21 mouse cellular contexts compared by ENCODE assay signal in genomic region chr16:12076700-12077099, GRCm38 (mm10).
DNase-seq lines count a peak whose midpoint lies in the region; ATAC-seq and TF ChIP-seq lines count a peak whose summit lies in the region.
"Had no signal": no experiment of that assay in that cellular context is flagged by ENCODE, and none has a peak within 500 bp of the region (broad histone marks: within the 10 kb centered on the region; RNA-seq: fewer than 3 reads in every experiment).

No protein-coding gene starts in this region.

- 49% methylated on average over 2 of the region's 2 CpGs for WGBS in hindbrain, embryonic 16.5 days
- WGBS in hindbrain, embryonic 14.5 days = 53% methylated on average over 2 of the region's 2 CpGs
- 14% methylated on average over 2 of the region's 2 CpGs for WGBS in forebrain, embryonic 13.5 days
- 50% methylated on average over 2 of the region's 2 CpGs for WGBS in midbrain, embryonic 10.5 days
- WGBS in midbrain, embryonic 16.5 days = 23% methylated on average over 2 of the region's 2 CpGs
- WGBS in lung, postnatal 0 days = 66% methylated on average over 2 of the region's 2 CpGs

- H3K27me3 ChIP-seq in hindbrain, embryonic 16.5 days (replicated peaks; ENCODE audit: control insufficient read depth, insufficient read depth, low read length) = no peaks in the 10 kb centered on the region
- H3K27me3 ChIP-seq in hindbrain, embryonic 14.5 days (ENCODE audit: control insufficient read depth, insufficient read depth, low read length) = no peaks in the 10 kb centered on the region
- H3K27me3 ChIP-seq in forebrain, embryonic 13.5 days = no peaks in the 10 kb centered on the region
- H3K27me3 ChIP-seq in midbrain, embryonic 10.5 days (ENCODE audit: low read depth, poor library complexity, severe bottlenecking) = no peaks in the 10 kb centered on the region
- no peaks in the 10 kb centered on the region for H3K27me3 ChIP-seq in midbrain, embryonic 16.5 days (ENCODE audit: control insufficient read depth, insufficient read depth, low read depth, low read length)
- no peaks in the 10 kb centered on the region for H3K27me3 ChIP-seq in lung, postnatal 0 days (replicated peaks; ENCODE audit: insufficient read depth, low read length)
- H3K27me3 ChIP-seq: embryonic facial prominence, embryonic 13.5 days; limb, embryonic 13.5 days; liver, embryonic 13.5 days; neural tube, embryonic 12.5 days had no signal

- H3K9me3 ChIP-seq in hindbrain, embryonic 16.5 days (ENCODE audit: control insufficient read depth, low read length) = no peaks in the 10 kb centered on the region
- no peaks in the 10 kb centered on the region for H3K9me3 ChIP-seq in hindbrain, embryonic 14.5 days (ENCODE audit: control insufficient read depth, low read length)
- no peaks in the 10 kb centered on the region for H3K9me3 ChIP-seq in forebrain, embryonic 13.5 days (replicated peaks)
- H3K9me3 ChIP-seq in midbrain, embryonic 10.5 days (replicated peaks) = no peaks in the 10 kb centered on the region
- H3K9me3 ChIP-seq in midbrain, embryonic 16.5 days (replicated peaks; ENCODE audit: control insufficient read depth, low read length, poor library complexity, severe bottlenecking) = no peaks in the 10 kb centered on the region
- no peaks in the 10 kb centered on the region for H3K9me3 ChIP-seq in lung, postnatal 0 days (ENCODE audit: low read length)
- H3K9me3 ChIP-seq: embryonic facial prominence, embryonic 13.5 days; limb, embryonic 13.5 days; liver, embryonic 13.5 days; megakaryocyte, embryonic 14.5 days; neural tube, embryonic 12.5 days had no signal

- peak; percentile 7; the same call in 1 of the 2 replicates for ATAC-seq in hindbrain, embryonic 16.5 days
- ATAC-seq in hindbrain, embryonic 14.5 days (ENCODE audit: low FRiP score) = no peak
- peak; percentile 66 for ATAC-seq in forebrain, embryonic 13.5 days
- peak; percentile 33; the same call in 1 of the 2 replicates for ATAC-seq in midbrain, embryonic 16.5 days
- no peak for ATAC-seq in lung, postnatal 0 days

- DNase-seq in hindbrain, embryonic 14.5 days (ENCODE audit: low spot score) = no peak
- peak; percentile 15 for DNase-seq in midbrain, embryonic 10.5 days (ENCODE audit: low spot score)
- no peak for DNase-seq in ovary, postnatal 36 days (ENCODE audit: low spot score)
- DNase-seq in left cerebral cortex, adult 2 months (ENCODE audit: extremely low spot score in 1 of 2, low spot score in 2 of 2) = no peak
- DNase-seq in lung, postnatal 0 days (ENCODE audit: low spot score) = no peak
- DNase-seq: cerebellum, adult 11 months; gastrocnemius, postnatal 14 days; heart, adult 11 months; kidney, adult 11 months; liver, embryonic 13.5 days; lung, postnatal 36 days; thymus, adult 2 months had no signal

- H3K27ac ChIP-seq in hindbrain, embryonic 16.5 days (ENCODE audit: low read depth, low read length) = peak overlapping the region; percentile 49; the same call in 1 of the 2 replicates
- H3K27ac ChIP-seq in hindbrain, embryonic 14.5 days = no peak overlapping the region
- peak overlapping the region; percentile 66 for H3K27ac ChIP-seq in forebrain, embryonic 13.5 days
- 0 out of 2 replicates have a peak overlapping the region, but pooled peaks have one; percentile 33 for H3K27ac ChIP-seq in midbrain, embryonic 10.5 days (replicated peaks)
- no peak overlapping the region for H3K27ac ChIP-seq in midbrain, embryonic 16.5 days (ENCODE audit: low read length)
- no peak overlapping the region for H3K27ac ChIP-seq in left cerebral cortex, adult 2 months
- no peak overlapping the region for H3K27ac ChIP-seq in lung, postnatal 0 days (ENCODE audit: low read length)
- H3K27ac ChIP-seq: embryonic facial prominence, embryonic 13.5 days; limb, embryonic 13.5 days; liver, embryonic 13.5 days; neural tube, embryonic 12.5 days; stomach, postnatal 0 days had no signal

- intact Hi-C loops in left cerebral cortex, adult 2 months (cut with DNase I) = no loop called here

- peaks cover 9% of the 10 kb centered on the region for H3K4me1 ChIP-seq in hindbrain, embryonic 16.5 days (ENCODE audit: control insufficient read depth, insufficient read depth, low read depth, low read length)
- no peaks in the 10 kb centered on the region; the same call in 1 of the 2 replicates for H3K4me1 ChIP-seq in hindbrain, embryonic 14.5 days (replicated peaks; ENCODE audit: control insufficient read depth, insufficient read depth, low read length)
- peaks cover 21% of the 10 kb centered on the region for H3K4me1 ChIP-seq in forebrain, embryonic 13.5 days
- peaks cover 12% of the 10 kb centered on the region for H3K4me1 ChIP-seq in midbrain, embryonic 10.5 days
- H3K4me1 ChIP-seq in midbrain, embryonic 16.5 days (ENCODE audit: control insufficient read depth, insufficient read depth, low read length) = peaks cover 3% of the 10 kb centered on the region; the same call in 1 of the 2 replicates
- H3K4me1 ChIP-seq in lung, postnatal 0 days (ENCODE audit: insufficient read depth, low read depth, low read length) = no peaks in the 10 kb centered on the region
- H3K4me1 ChIP-seq: liver, embryonic 13.5 days; neural tube, embryonic 12.5 days had no signal

- no peak for TF ChIP-seq EP300 in lung, postnatal 0 days (IDR thresholded peaks at IDR 0.05)

- no peak overlapping the region for H3K9ac ChIP-seq in hindbrain, embryonic 16.5 days (ENCODE audit: low read depth, low read length)
- H3K9ac ChIP-seq in hindbrain, embryonic 14.5 days = no peak overlapping the region
- H3K9ac ChIP-seq in forebrain, embryonic 13.5 days = no peak overlapping the region
- no peak overlapping the region for H3K9ac ChIP-seq in midbrain, embryonic 16.5 days (ENCODE audit: low read depth, low read length)
- H3K9ac ChIP-seq in lung, postnatal 0 days (replicated peaks; ENCODE audit: low read depth) = no peak overlapping the region
- H3K9ac ChIP-seq: embryonic facial prominence, embryonic 13.5 days; limb, embryonic 13.5 days; liver, embryonic 13.5 days; lung, embryonic 14.5 days; neural tube, embryonic 12.5 days had no signal

- H3K4me3 ChIP-seq in hindbrain, embryonic 16.5 days (ENCODE audit: low read length) = no peak overlapping the region
- no peak overlapping the region for H3K4me3 ChIP-seq in hindbrain, embryonic 14.5 days (replicated peaks; ENCODE audit: low read length)
- no peak overlapping the region for H3K4me3 ChIP-seq in forebrain, embryonic 13.5 days
- no peak overlapping the region for H3K4me3 ChIP-seq in midbrain, embryonic 10.5 days
- H3K4me3 ChIP-seq in midbrain, embryonic 16.5 days (ENCODE audit: low read depth, low read length) = no peak overlapping the region
- H3K4me3 ChIP-seq in left cerebral cortex, adult 2 months = no peak overlapping the region
- H3K4me3 ChIP-seq in lung, postnatal 0 days (ENCODE audit: low read depth, low read length) = no peak overlapping the region
- H3K4me3 ChIP-seq: embryonic facial prominence, embryonic 13.5 days; limb, embryonic 13.5 days; liver, embryonic 13.5 days; megakaryocyte, embryonic 14.5 days; neural tube, embryonic 12.5 days had no signal

- H3K4me2 ChIP-seq in hindbrain, embryonic 16.5 days (ENCODE audit: low read length) = no peak overlapping the region
- no peak overlapping the region for H3K4me2 ChIP-seq in hindbrain, embryonic 14.5 days (replicated peaks)
- no peak overlapping the region for H3K4me2 ChIP-seq in forebrain, embryonic 13.5 days
- H3K4me2 ChIP-seq in midbrain, embryonic 16.5 days (ENCODE audit: low read length) = no peak overlapping the region
- H3K4me2 ChIP-seq in lung, postnatal 0 days (replicated peaks; ENCODE audit: low read depth, low read length) = no peak overlapping the region
- H3K4me2 ChIP-seq: embryonic facial prominence, embryonic 13.5 days; limb, embryonic 13.5 days; liver, embryonic 13.5 days; lung, embryonic 14.5 days; neural tube, embryonic 12.5 days had no signal

- no peaks in the 10 kb centered on the region for H3K36me3 ChIP-seq in hindbrain, embryonic 16.5 days (ENCODE audit: control insufficient read depth, insufficient read depth, low read length)
- no peaks in the 10 kb centered on the region for H3K36me3 ChIP-seq in hindbrain, embryonic 14.5 days (replicated peaks; ENCODE audit: control insufficient read depth, insufficient read depth)
- no peaks in the 10 kb centered on the region for H3K36me3 ChIP-seq in forebrain, embryonic 13.5 days (ENCODE audit: poor library complexity, severe bottlenecking)
- H3K36me3 ChIP-seq in midbrain, embryonic 10.5 days = no peaks in the 10 kb centered on the region
- no peaks in the 10 kb centered on the region for H3K36me3 ChIP-seq in midbrain, embryonic 16.5 days (ENCODE audit: control insufficient read depth, insufficient read depth, low read length)
- H3K36me3 ChIP-seq in lung, postnatal 0 days (ENCODE audit: insufficient read depth, low read length) = no peaks in the 10 kb centered on the region
- H3K36me3 ChIP-seq: embryonic facial prominence, embryonic 13.5 days; limb, embryonic 13.5 days; liver, embryonic 13.5 days; neural tube, embryonic 12.5 days had no signal

- TF ChIP-seq CTCF in left cerebral cortex, adult 2 months (IDR thresholded peaks at IDR 0.05) = no peak
- TF ChIP-seq CTCF in lung, postnatal 0 days (IDR thresholded peaks at IDR 0.05) = no peak

Comparison
In these comparisons a context has a peak if more than half of its experiments do, and no peak if none do; other contexts are left out.
1. ATAC-seq: peak in hindbrain, embryonic 16.5 days (single experiment), forebrain, embryonic 13.5 days (single experiment) and midbrain, embryonic 16.5 days (single experiment); none in hindbrain, embryonic 14.5 days (single experiment) and lung, postnatal 0 days (single experiment).
2. H3K27ac ChIP-seq: peak in hindbrain, embryonic 16.5 days (single experiment), forebrain, embryonic 13.5 days (single experiment) and midbrain, embryonic 10.5 days (single experiment); none in hindbrain, embryonic 14.5 days (single experiment), midbrain, embryonic 16.5 days (single experiment), left cerebral cortex, adult 2 months (single experiment) and lung, postnatal 0 days (single experiment).